ENCODE assay signal across 8 mouse cellular contexts in the genomic region with DNA sequence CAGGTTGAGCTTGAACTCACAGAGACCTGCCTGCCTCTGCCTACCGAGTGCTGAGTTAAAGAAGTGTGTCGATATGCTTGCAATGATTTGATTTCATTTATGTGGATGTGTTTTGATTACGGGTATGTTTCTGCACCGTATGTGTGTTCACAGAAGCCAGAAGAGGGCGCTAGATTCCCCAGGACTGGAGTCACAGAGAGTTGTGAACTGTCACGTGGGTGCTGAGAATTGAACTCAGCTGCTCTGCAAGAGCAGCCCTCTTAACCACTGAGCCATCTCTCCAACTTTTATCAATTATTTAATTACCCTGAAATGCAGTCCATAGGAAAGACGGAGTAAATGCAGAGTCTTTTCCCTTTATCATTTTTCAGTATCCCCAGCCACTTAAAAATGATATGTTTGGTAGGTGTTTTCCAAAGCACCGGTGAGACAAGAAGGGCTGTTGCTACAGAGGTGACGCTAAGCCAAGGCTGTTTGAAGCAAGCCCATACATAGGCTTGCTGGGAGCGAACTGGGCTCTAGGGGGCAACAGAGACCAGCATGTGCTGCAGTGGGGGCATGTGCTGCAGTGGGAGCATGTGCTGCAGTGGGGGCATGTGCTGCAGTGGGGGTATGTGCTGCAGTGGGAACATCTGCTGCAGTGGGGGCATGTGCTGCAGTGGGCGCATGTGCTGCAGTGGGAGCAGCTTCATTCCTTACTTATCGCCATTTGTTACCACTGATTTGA. TPM values are rescaled to one million over a fixed set of nuclear protein-coding genes. Genes with fewer than 3 reads are reported as not detected.
DNase-seq lines count a peak whose midpoint lies in the region; ATAC-seq lines count a peak whose summit lies in the region.

No protein-coding gene starts in this region.

- H3K27me3 ChIP-seq in heart, embryonic 10.5 days (ENCODE audit: insufficient read depth, poor library complexity, severe bottlenecking) = no peaks in the 10 kb centered on the region
- H3K27me3 ChIP-seq in forebrain, embryonic 12.5 days = 0 out of 2 replicates have a peak, but pooled peaks cover 3% of the 10 kb centered on the region
- H3K27me3 ChIP-seq in hindbrain, embryonic 14.5 days (ENCODE audit: control insufficient read depth, insufficient read depth, low read length) = no peaks in the 10 kb centered on the region
- H3K27me3 ChIP-seq in midbrain, embryonic 14.5 days (ENCODE audit: control insufficient read depth, insufficient read depth, low read length) = no peaks in the 10 kb centered on the region

- intact Hi-C loops in left cerebral cortex, postnatal 36 days (cut with DNase I) = loop anchor here (10.0 kb wide), 1 partner anchor 691 kb away; no protein-coding TSS in a partner anchor

- no peaks in the 10 kb centered on the region for H3K36me3 ChIP-seq in heart, embryonic 10.5 days
- H3K36me3 ChIP-seq in forebrain, embryonic 12.5 days (replicated peaks) = no peaks in the 10 kb centered on the region
- H3K36me3 ChIP-seq in hindbrain, embryonic 14.5 days (replicated peaks; ENCODE audit: control insufficient read depth, insufficient read depth) = no peaks in the 10 kb centered on the region
- no peaks in the 10 kb centered on the region for H3K36me3 ChIP-seq in midbrain, embryonic 14.5 days (ENCODE audit: control insufficient read depth, insufficient read depth, low read length)

- H3K4me3 ChIP-seq in heart, embryonic 10.5 days = no peak overlapping the region
- no peak overlapping the region for H3K4me3 ChIP-seq in forebrain, embryonic 12.5 days (replicated peaks)
- H3K4me3 ChIP-seq in hindbrain, embryonic 14.5 days (replicated peaks; ENCODE audit: low read length) = no peak overlapping the region
- H3K4me3 ChIP-seq in midbrain, embryonic 14.5 days (replicated peaks; ENCODE audit: low read depth, low read length) = no peak overlapping the region

- 0 out of 2 replicates have a peak, but pooled peaks cover 9% of the 10 kb centered on the region for H3K4me1 ChIP-seq in heart, embryonic 10.5 days
- H3K4me1 ChIP-seq in forebrain, embryonic 12.5 days = no peaks in the 10 kb centered on the region
- no peaks in the 10 kb centered on the region for H3K4me1 ChIP-seq in hindbrain, embryonic 14.5 days (replicated peaks; ENCODE audit: control insufficient read depth, insufficient read depth, low read length)
- H3K4me1 ChIP-seq in midbrain, embryonic 14.5 days (ENCODE audit: control insufficient read depth, insufficient read depth, low read length) = no peaks in the 10 kb centered on the region

- H3K9ac ChIP-seq in forebrain, embryonic 12.5 days = no peak overlapping the region
- no peak overlapping the region for H3K9ac ChIP-seq in hindbrain, embryonic 14.5 days
- no peak overlapping the region for H3K9ac ChIP-seq in midbrain, embryonic 14.5 days (replicated peaks; ENCODE audit: low read length)

- peak; percentile 40 for DNase-seq in heart, adult 8-10 months (ENCODE audit: low spot score)
- no peak for DNase-seq in heart, embryonic 10.5 days (ENCODE audit: low spot score)
- DNase-seq in brain, adult 2 months (ENCODE audit: low read depth, low spot score) = peak; percentile 82
- peak; percentile 57 for DNase-seq in hindbrain, embryonic 14.5 days (ENCODE audit: low spot score)
- peak; percentile 50 to 57 for DNase-seq in left cerebral cortex, postnatal 36 days (ENCODE audit: low spot score in 2 of 2)
- DNase-seq in midbrain, embryonic 14.5 days = peak; percentile 76
- DNase-seq in testis, postnatal 10 days (ENCODE audit: low spot score) = peak; percentile 67

- H3K27ac ChIP-seq in heart, embryonic 10.5 days = no peak overlapping the region
- H3K27ac ChIP-seq in forebrain, embryonic 12.5 days = no peak overlapping the region
- H3K27ac ChIP-seq in hindbrain, embryonic 14.5 days = no peak overlapping the region
- no peak overlapping the region for H3K27ac ChIP-seq in midbrain, embryonic 14.5 days (replicated peaks; ENCODE audit: low read depth, low read length)

- ATAC-seq in forebrain, embryonic 12.5 days (ENCODE audit: low FRiP score) = peak; percentile 53; the same call in 1 of the 2 replicates
- ATAC-seq in hindbrain, embryonic 14.5 days (ENCODE audit: low FRiP score) = peak; percentile 60; the same call in 1 of the 2 replicates
- ATAC-seq in midbrain, embryonic 14.5 days (ENCODE audit: low FRiP score, low TSS enrichment) = no peak

- WGBS in heart, embryonic 10.5 days = 58% methylated on average over 12 of the region's 12 CpGs
- WGBS in forebrain, embryonic 12.5 days = 61% methylated on average over 12 of the region's 12 CpGs
- 63% methylated on average over 12 of the region's 12 CpGs for WGBS in hindbrain, embryonic 14.5 days
- WGBS in midbrain, embryonic 14.5 days = 61% methylated on average over 12 of the region's 12 CpGs

- H3K9me3 ChIP-seq in heart, embryonic 10.5 days = no peaks in the 10 kb centered on the region
- no peaks in the 10 kb centered on the region for H3K9me3 ChIP-seq in forebrain, embryonic 12.5 days
- no peaks in the 10 kb centered on the region for H3K9me3 ChIP-seq in hindbrain, embryonic 14.5 days (ENCODE audit: control insufficient read depth, low read length)
- H3K9me3 ChIP-seq in midbrain, embryonic 14.5 days (ENCODE audit: control insufficient read depth, low read length) = no peaks in the 10 kb centered on the region

- no peak overlapping the region for H3K4me2 ChIP-seq in forebrain, embryonic 12.5 days
- no peak overlapping the region for H3K4me2 ChIP-seq in hindbrain, embryonic 14.5 days (replicated peaks)
- H3K4me2 ChIP-seq in midbrain, embryonic 14.5 days (ENCODE audit: low read length) = no peak overlapping the region

RNA-seq across cellular contexts. Expression of gene Capn8, which starts 11.0 kb away (rescaled TPM):
- not detected for total RNA-seq in heart, adult 8-10 months (2022)
- polyA plus RNA-seq in heart, embryonic 10.5 days (2016; fragmentation: Nextera tagmentation; extraction: Ambion mirVana) = 0.05 TPM in 1 of 2 replicates, not detected in the other
- 0.08 and 0.10 TPM in 2 replicates for polyA plus RNA-seq in forebrain, embryonic 12.5 days (2016; fragmentation: Nextera tagmentation; extraction: Ambion mirVana)
- not detected in 2 replicates for polyA plus RNA-seq in hindbrain, embryonic 14.5 days (2014; fragmentation: Nextera tagmentation; extraction: Ambion mirVana)
- not detected for total RNA-seq in left cerebral cortex, postnatal 36 days (2021)
- 0.28 TPM in 1 of 2 replicates, not detected in the other for polyA plus RNA-seq in midbrain, embryonic 14.5 days (2014; fragmentation: Nextera tagmentation; extraction: Ambion mirVana)

RNA-seq across cellular contexts. Expression of gene Capn2, which starts 36.4 kb away (rescaled TPM):
- 10 to 100 TPM; 53.7 to 72.8 (median 63.5) TPM for total RNA-seq in heart, adult 8-10 months (2022)
- polyA plus RNA-seq in heart, embryonic 10.5 days (2016; fragmentation: Nextera tagmentation; extraction: Ambion mirVana) = 96.0 and 107 TPM in 2 replicates
- 91.6 and 95.6 TPM in 2 replicates for polyA plus RNA-seq in forebrain, embryonic 12.5 days (2016; fragmentation: Nextera tagmentation; extraction: Ambion mirVana)
- polyA plus RNA-seq in hindbrain, embryonic 14.5 days (2014; fragmentation: Nextera tagmentation; extraction: Ambion mirVana) = 80.5 and 81.0 TPM in 2 replicates
- 10 to 100 TPM; 59.1 to 63.6 TPM for total RNA-seq in left cerebral cortex, postnatal 36 days (2021)
- 57.9 and 68.7 TPM in 2 replicates for polyA plus RNA-seq in midbrain, embryonic 14.5 days (2014; fragmentation: Nextera tagmentation; extraction: Ambion mirVana)
